Mouse (Mus musculus) heart, embryonic 14.5 days (tissue): Measurements from ENCODE around the gene Ptprd. TPM values are rescaled to one million over a fixed set of nuclear protein-coding genes. Genes with fewer than 3 reads are reported as not detected.

Experiments used
- ATAC-seq: fragments of 200-750 bp; cut with Nextera tagmentation; 2 replicates; pipeline ENCODE4 v1.8.0; 2017; ENCODE audit warnings: low read depth, moderate TSS enrichment; ENCODE audit not compliant: insufficient number of reproducible peaks, insufficient read depth, low FRiP score
- H3K27ac ChIP-seq, 2 experiments: fragments of 200-500 bp in 1 of 2; fragments of 300-500 bp in 1 of 2; sonication (generic) in 1 of 2; replicated peaks in 1 of 2; 2 replicates each; pipeline ENCODE4 v1.5.1; 2012 to 2014; ENCODE audit warnings: low read depth in 2 of 2, low read length in 2 of 2, control low read depth in 1 of 2, mild to moderate bottlenecking in 1 of 2, mixed read lengths in 1 of 2; ENCODE audit not compliant: control insufficient read depth in 1 of 2, insufficient read depth in 1 of 2
- H3K27me3 ChIP-seq: fragments of 300-500 bp; sonication (generic); 2 replicates; pipeline ENCODE4 v1.6.1; 2014; ENCODE audit warnings: mild to moderate bottlenecking, low read length, control low read depth; ENCODE audit not compliant: control insufficient read depth, insufficient read depth
- H3K36me3 ChIP-seq: fragments of 300-500 bp; sonication (generic); 2 replicates; pipeline ENCODE4 v1.6.1; 2014; ENCODE audit warnings: mild to moderate bottlenecking, control low read depth, low read length, mixed read lengths; ENCODE audit not compliant: control insufficient read depth, insufficient read depth
- H3K4me1 ChIP-seq, 2 experiments: fragments of 200-500 bp in 1 of 2; fragments of 300-500 bp in 1 of 2; sonication (generic) in 1 of 2; 2 replicates each; pipeline ENCODE4 v1.6.1; 2012 to 2014; ENCODE audit warnings: low read length in 2 of 2, control low read depth in 1 of 2, mixed read lengths in 1 of 2; ENCODE audit not compliant: control insufficient read depth in 2 of 2, insufficient read depth in 2 of 2
- H3K4me2 ChIP-seq: fragments of 300-500 bp; sonication (generic); 2 replicates; pipeline ENCODE4 v1.6.1; 2014; ENCODE audit warnings: mild to moderate bottlenecking, low read length
- H3K4me3 ChIP-seq, 2 experiments: fragments of 200-500 bp in 1 of 2; fragments of 300-500 bp in 1 of 2; sonication (generic) in 1 of 2; 2 replicates each; pipeline ENCODE4 v1.5.1; 2012 to 2014; ENCODE audit warnings: low read length in 2 of 2, mild to moderate bottlenecking in 2 of 2, control low read depth in 1 of 2, low read depth in 1 of 2, moderate library complexity in 1 of 2; ENCODE audit not compliant: control insufficient read depth in 1 of 2, insufficient read depth in 1 of 2
- H3K9ac ChIP-seq: fragments of 300-500 bp; sonication (generic); 2 replicates; pipeline ENCODE4 v1.6.1; 2014; ENCODE audit warnings: mild to moderate bottlenecking, low read length
- H3K9me3 ChIP-seq: fragments of 300-500 bp; sonication (generic); 2 replicates; pipeline ENCODE4 v1.6.1; 2016; ENCODE audit warnings: low read length, control low read depth; ENCODE audit not compliant: control insufficient read depth
- WGBS: fragments of 180-500 bp; shearing (Covaris S2); extraction: QIAGEN DNeasy Blood & Tissue Kit; methylation state at CpG from one replicate; pipeline ENCODE4 v1.1.7; 2014; 5-methylcytosine and 5-hydroxymethylcytosine counted together
- polyA plus RNA-seq: library from polyadenylated mRNA; unstranded; fragments of >200 nt; fragmentation: Nextera tagmentation; extraction: Ambion mirVana; gene quantifications from 2 replicates; pipeline ENCODE4 v1.2.1, GENCODE M21; 2014

The Ptprd gene
- polyA plus RNA-seq, 1 experiment from 2014 or later = 21.8 TPM

GRCm38 (mm10) chr4:76621740-76622139 is 1590.0 kb downstream of the Ptprd start:
- Histone ChIP-seq H3K4me2 (no peak overlapping the region), H3K27me3 (no peaks in the 10 kb centered on the region), H3K4me3 (no peak overlapping the region), H3K4me1 (no peaks in the 10 kb centered on the region), H3K36me3 (no peaks in the 10 kb centered on the region), H3K9me3 (no peaks in the 10 kb centered on the region), H3K9ac (no peak overlapping the region), H3K27ac (no peak overlapping the region)
- ATAC-seq = no peak
- 74% methylated on average over 7 of the region's 7 CpGs for WGBS

- H3K27me3 ChIP-seq = no peaks in the 10 kb centered on the region
- no peak for ATAC-seq
- H3K27ac ChIP-seq = no peak overlapping the region
- WGBS = 87% methylated on average over 6 of the region's 6 CpGs
- no peak overlapping the region for H3K4me3 ChIP-seq
- H3K36me3 ChIP-seq = no peaks in the 10 kb centered on the region
- H3K9me3 ChIP-seq = no peaks in the 10 kb centered on the region
- H3K9ac ChIP-seq = no peak overlapping the region
- H3K4me2 ChIP-seq = no peak overlapping the region
- H3K4me1 ChIP-seq = no peaks in the 10 kb centered on the region
Measured at GRCm38 (mm10) chr4:76616614-76617013, 1595.1 kb downstream of the Ptprd start.

- H3K27ac ChIP-seq = no peak overlapping the region
- no peak for ATAC-seq
- H3K9me3 ChIP-seq = no peaks in the 10 kb centered on the region
- no peak overlapping the region for H3K9ac ChIP-seq
- no peaks in the 10 kb centered on the region for H3K4me1 ChIP-seq
- H3K4me3 ChIP-seq = no peak overlapping the region
- WGBS = 42% methylated on average over 7 of the region's 7 CpGs
- H3K4me2 ChIP-seq = peak overlapping the region; percentile 29; the same call in 1 of the 2 replicates
- no peaks in the 10 kb centered on the region for H3K36me3 ChIP-seq
- no peaks in the 10 kb centered on the region for H3K27me3 ChIP-seq
Measured at GRCm38 (mm10) chr4:76608246-76608645, 1603.5 kb downstream of the Ptprd start.

GRCm38 (mm10) chr4:76606808-76607207 is 1605.0 kb downstream of the Ptprd start:
- H3K9ac ChIP-seq = no peak overlapping the region
- WGBS = 37% methylated on average over 2 of the region's 2 CpGs
- H3K27me3 ChIP-seq = no peaks in the 10 kb centered on the region
- H3K4me2 ChIP-seq = no peak overlapping the region
- H3K27ac ChIP-seq = no peak overlapping the region
- no peaks in the 10 kb centered on the region for H3K4me1 ChIP-seq
- no peaks in the 10 kb centered on the region for H3K9me3 ChIP-seq
- no peak for ATAC-seq
- H3K36me3 ChIP-seq = no peaks in the 10 kb centered on the region
- no peak overlapping the region for H3K4me3 ChIP-seq

- Histone ChIP-seq H3K9ac (no peak overlapping the region), H3K36me3 (no peaks in the 10 kb centered on the region), H3K27ac (no peak overlapping the region), H3K4me2 (no peak overlapping the region), H3K27me3 (no peaks in the 10 kb centered on the region), H3K4me3 (no peak overlapping the region), H3K9me3 (no peaks in the 10 kb centered on the region), H3K4me1 (no peaks in the 10 kb centered on the region)
- no peak for ATAC-seq
- WGBS = 83% methylated on average over 1 of the region's 1 CpGs
Measured at GRCm38 (mm10) chr4:76590722-76591121, 1621.0 kb downstream of the Ptprd start.

GRCm38 (mm10) chr4:76583025-76583424 is 1628.7 kb downstream of the Ptprd start:
- Histone ChIP-seq H3K4me3 (no peak overlapping the region), H3K27ac (no peak overlapping the region), H3K9me3 (no peaks in the 10 kb centered on the region), H3K4me1 (no peaks in the 10 kb centered on the region), H3K36me3 (no peaks in the 10 kb centered on the region), H3K9ac (no peak overlapping the region), H3K4me2 (no peak overlapping the region), H3K27me3 (no peaks in the 10 kb centered on the region)
- ATAC-seq = no peak
- WGBS = 64% methylated on average over 3 of the region's 3 CpGs

- Histone ChIP-seq H3K4me3 (no peak overlapping the region), H3K4me1 (no peaks in the 10 kb centered on the region), H3K27ac (no peak overlapping the region), H3K9me3 (no peaks in the 10 kb centered on the region), H3K9ac (no peak overlapping the region), H3K36me3 (no peaks in the 10 kb centered on the region), H3K4me2 (no peak overlapping the region), H3K27me3 (no peaks in the 10 kb centered on the region)
- ATAC-seq = no peak
Measured at GRCm38 (mm10) chr4:76566006-76566405, 1645.8 kb downstream of the Ptprd start.

GRCm38 (mm10) chr4:76541769-76542168 is 1670.0 kb downstream of the Ptprd start:
- Histone ChIP-seq H3K4me2 (no peak overlapping the region), H3K4me1 (no peaks in the 10 kb centered on the region), H3K4me3 (no peak overlapping the region), H3K9me3 (no peaks in the 10 kb centered on the region), H3K9ac (no peak overlapping the region), H3K36me3 (no peaks in the 10 kb centered on the region), H3K27me3 (no peaks in the 10 kb centered on the region), H3K27ac (no peak overlapping the region)
- 67% methylated on average over 2 of the region's 2 CpGs for WGBS
- ATAC-seq = no peak
